Mouse (Mus musculus) testis, adult 2 months (tissue): ENCODE measurements around the gene Car3. TPM values are rescaled to one million over a fixed set of nuclear protein-coding genes. Genes with fewer than 3 reads are reported as not detected.

Experiments used
- H3K27ac ChIP-seq: fragments of 200-500 bp; 2 replicates; pipeline ENCODE4 v1.5.1; 2012; ENCODE audit warnings: low read depth, low read length; ENCODE audit not compliant: control insufficient read depth, insufficient read depth
- H3K27me3 ChIP-seq: fragments of 200-500 bp; 2 replicates; pipeline ENCODE4 v1.6.1; 2012; ENCODE audit warnings: mild to moderate bottlenecking, low read length, moderate library complexity; ENCODE audit not compliant: control insufficient read depth, insufficient read depth
- H3K36me3 ChIP-seq: fragments of 200-500 bp; 2 replicates; pipeline ENCODE4 v1.6.1; 2012; ENCODE audit warnings: mild to moderate bottlenecking, low read length; ENCODE audit not compliant: control insufficient read depth, insufficient read depth
- H3K4me1 ChIP-seq: fragments of 200-500 bp; 2 replicates; pipeline ENCODE4 v1.6.1; 2012; ENCODE audit warnings: low read length; ENCODE audit not compliant: control insufficient read depth, insufficient read depth
- H3K4me3 ChIP-seq: fragments of 200-500 bp; 2 replicates; pipeline ENCODE4 v1.5.1; 2012; ENCODE audit warnings: low read depth, mild to moderate bottlenecking, low read length, moderate library complexity, mixed read lengths; ENCODE audit not compliant: control insufficient read depth
- CTCF ChIP-seq: fragments of 200-500 bp; IDR thresholded peaks from 2 replicates; pipeline ENCODE4 v1.5.1; 2012; ENCODE audit warnings: low read depth, mild to moderate bottlenecking, inconsistent platforms, low read length, moderate library complexity; ENCODE audit not compliant: control insufficient read depth, insufficient read depth, insufficient replicate concordance
- POLR2A ChIP-seq: fragments of 200-500 bp; IDR thresholded peaks from 2 replicates; pipeline ENCODE4 v1.6.1; 2012; ENCODE audit warnings: low read depth, mild to moderate bottlenecking, inconsistent platforms, low read length, moderate library complexity; ENCODE audit not compliant: control insufficient read depth
- polyA plus RNA-seq: library from polyadenylated mRNA; depleted of rRNA; stranded (reverse); fragments of >200 nt; gene quantifications from 2 replicates; pipeline ENCODE4 v1.2.3, GENCODE M21; 2012

Gene Car3
- polyA plus RNA-seq, 1 experiment = 8.3 TPM

DNA sequence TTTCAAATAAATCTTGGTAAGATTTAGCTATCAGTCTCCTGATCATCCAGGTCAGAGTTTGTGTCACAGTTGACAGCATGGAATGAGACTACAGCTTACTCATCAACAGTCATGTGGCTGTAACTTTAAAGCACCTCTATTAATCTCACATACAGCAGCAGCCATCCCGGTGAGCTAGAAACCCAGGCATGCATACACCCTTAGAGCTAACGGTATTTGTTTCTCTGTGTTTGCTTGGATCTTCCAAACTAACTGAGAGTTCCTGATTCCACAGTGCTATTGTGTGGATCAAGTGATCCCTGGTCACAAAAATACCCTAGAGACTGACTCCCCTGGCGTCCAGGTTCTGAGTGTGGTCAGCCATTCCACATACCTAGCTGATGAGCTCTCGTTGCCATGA is 1.5 kb upstream of the Car3 start:
- Histone ChIP-seq H3K4me3 (no peak overlapping the region), H3K27me3 (no peaks in the 10 kb centered on the region), H3K27ac (no peak overlapping the region)

DNA sequence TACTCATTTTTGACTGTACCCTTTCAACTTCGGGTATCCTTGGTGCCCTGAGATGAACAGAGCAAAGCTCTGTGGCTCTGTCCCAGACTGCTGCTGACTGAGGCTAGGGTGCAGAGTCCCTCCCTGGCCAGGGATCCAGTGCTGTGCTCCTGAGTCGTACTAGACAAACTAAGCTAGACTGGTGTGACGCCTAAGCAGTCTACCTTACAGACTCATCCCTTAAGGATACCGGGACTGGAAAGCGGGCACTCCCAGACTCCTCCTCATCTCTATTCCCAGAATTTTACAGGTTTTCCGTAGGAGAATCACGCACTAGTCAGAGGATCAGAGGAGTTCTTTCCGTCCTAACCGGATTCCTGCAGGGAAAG is 674 bp upstream of the Car3 start:
- H3K36me3 ChIP-seq = no peaks in the 10 kb centered on the region
- no peak overlapping the region for H3K27ac ChIP-seq
- no peak for TF ChIP-seq POLR2A
- TF ChIP-seq CTCF = no peak
- H3K27me3 ChIP-seq = no peaks in the 10 kb centered on the region
- H3K4me3 ChIP-seq = no peak overlapping the region
- H3K4me1 ChIP-seq = no peaks in the 10 kb centered on the region; the same call in 1 of the 2 replicates

More for the DNA sequence above, 1.5 kb upstream of the Car3 start:
- TF ChIP-seq CTCF (no peak), POLR2A (no peak)
- no peaks in the 10 kb centered on the region for H3K36me3 ChIP-seq
- no peaks in the 10 kb centered on the region; the same call in 1 of the 2 replicates for H3K4me1 ChIP-seq

DNA sequence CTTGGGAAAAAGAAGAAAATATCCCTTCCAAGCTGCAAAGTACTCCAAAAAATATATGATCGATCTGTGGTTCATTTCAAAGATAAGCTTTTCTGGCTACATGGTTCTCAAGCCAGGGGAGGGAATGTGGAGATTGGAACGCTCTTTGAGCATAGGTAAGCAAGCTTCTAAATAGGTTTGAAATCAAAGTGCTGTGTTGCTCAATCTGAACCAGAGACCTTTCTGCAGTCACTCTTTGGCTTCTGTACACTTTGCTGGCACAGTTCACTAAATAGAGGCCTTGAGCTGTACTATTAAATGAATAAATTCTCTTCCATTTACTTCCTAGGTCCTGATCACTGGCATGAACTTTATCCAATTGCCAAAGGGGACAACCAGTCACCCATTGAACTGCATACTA is 610 bp downstream of the Car3 start:
- H3K4me3 ChIP-seq = no peak overlapping the region
- no peaks in the 10 kb centered on the region for H3K27me3 ChIP-seq
- H3K27ac ChIP-seq = no peak overlapping the region
- no peaks in the 10 kb centered on the region for H3K36me3 ChIP-seq
- H3K4me1 ChIP-seq = no peaks in the 10 kb centered on the region; the same call in 1 of the 2 replicates
- TF ChIP-seq CTCF = no peak
- no peak for TF ChIP-seq POLR2A

DNA sequence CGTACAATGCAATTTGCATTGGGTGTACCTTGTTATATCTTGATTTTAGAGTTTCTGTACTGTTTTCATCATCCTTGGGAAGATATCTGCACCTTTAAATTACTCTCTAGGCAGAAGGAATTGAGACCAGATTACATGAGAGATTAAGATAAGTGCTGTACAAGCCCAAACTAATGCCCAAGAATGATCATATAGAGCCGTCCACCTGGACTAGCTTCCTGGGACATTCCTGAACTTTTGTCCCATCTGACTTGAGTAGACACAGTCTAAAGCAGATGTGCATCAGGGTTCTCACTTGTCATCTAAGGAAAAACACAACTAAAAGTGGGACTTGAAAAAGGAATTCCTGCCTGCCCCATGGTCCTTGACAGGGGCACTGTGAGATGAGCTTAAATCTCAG is 2.6 kb downstream of the Car3 start:
- Histone ChIP-seq H3K4me3 (no peak overlapping the region), H3K36me3 (no peaks in the 10 kb centered on the region), H3K27ac (no peak overlapping the region), H3K27me3 (no peaks in the 10 kb centered on the region), H3K4me1 (no peaks in the 10 kb centered on the region; the same call in 1 of the 2 replicates)
- TF ChIP-seq CTCF (no peak), POLR2A (no peak)

DNA sequence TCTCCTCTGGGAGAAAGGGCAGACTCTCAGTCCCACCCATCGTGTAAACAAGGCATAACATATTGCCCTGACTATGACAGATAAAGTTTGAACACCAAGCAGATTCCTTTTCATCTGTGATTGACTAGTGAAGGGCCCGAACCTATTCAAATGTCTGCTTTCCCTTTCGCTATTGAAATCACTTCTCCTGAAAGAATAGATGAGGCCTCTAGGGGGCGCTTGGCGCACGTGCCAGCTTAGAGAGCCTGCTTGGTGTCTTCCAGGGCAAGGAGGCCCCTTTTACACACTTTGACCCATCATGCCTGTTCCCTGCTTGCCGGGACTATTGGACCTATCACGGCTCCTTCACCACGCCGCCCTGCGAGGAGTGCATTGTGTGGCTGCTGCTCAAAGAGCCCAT is 6.5 kb downstream of the Car3 start:
- no peaks in the 10 kb centered on the region for H3K36me3 ChIP-seq
- H3K27me3 ChIP-seq = no peaks in the 10 kb centered on the region
- no peaks in the 10 kb centered on the region for H3K4me1 ChIP-seq
- H3K4me3 ChIP-seq = no peak overlapping the region
- TF ChIP-seq CTCF = peak; percentile 76; the same call in 1 of the 2 replicates
- no peak for TF ChIP-seq POLR2A
- no peak overlapping the region for H3K27ac ChIP-seq

DNA sequence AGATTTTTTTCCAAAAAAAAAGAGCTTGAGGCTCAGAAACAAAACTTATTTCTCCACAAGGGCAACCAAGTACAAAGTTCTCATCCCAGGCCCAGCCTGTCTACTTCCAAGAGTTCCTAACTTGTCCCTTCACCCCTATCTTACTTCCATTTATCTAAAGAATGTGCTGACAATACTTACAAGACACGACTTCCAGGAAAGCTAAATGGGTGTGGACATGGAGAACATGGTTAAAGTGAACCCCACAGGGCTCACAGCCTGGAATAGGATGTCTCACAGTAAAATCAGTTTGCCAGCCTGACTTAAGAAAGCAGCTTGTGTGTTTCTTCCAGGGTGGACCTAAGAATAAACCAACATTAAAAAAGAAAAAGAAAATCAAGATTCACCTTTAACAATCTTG is 7.2 kb downstream of the Car3 start:
- H3K27me3 ChIP-seq = no peaks in the 10 kb centered on the region
- no peaks in the 10 kb centered on the region for H3K36me3 ChIP-seq
- no peak overlapping the region for H3K4me3 ChIP-seq
- H3K4me1 ChIP-seq = no peaks in the 10 kb centered on the region
- TF ChIP-seq CTCF (no peak), POLR2A (no peak)
- H3K27ac ChIP-seq = no peak overlapping the region

DNA sequence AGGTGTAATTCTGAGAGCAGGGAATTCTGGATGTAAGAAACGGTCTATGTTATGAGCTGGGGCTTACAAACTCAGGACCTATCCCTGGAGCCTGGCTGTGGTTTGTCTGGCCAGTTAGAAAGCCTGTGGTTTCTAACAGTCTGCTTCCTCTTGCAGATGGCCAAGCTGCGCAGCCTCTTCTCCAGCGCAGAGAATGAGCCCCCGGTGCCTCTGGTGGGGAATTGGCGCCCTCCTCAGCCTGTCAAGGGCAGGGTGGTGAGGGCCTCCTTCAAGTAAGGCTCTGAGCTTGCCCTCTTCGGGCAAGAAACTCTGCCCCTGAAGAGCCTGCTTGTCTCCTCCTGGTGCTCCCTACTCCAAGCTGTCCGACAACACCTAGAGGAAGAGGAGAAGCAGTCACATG is 8.1 kb downstream of the Car3 start:
- Histone ChIP-seq H3K36me3 (no peaks in the 10 kb centered on the region), H3K27ac (no peak overlapping the region), H3K4me1 (no peaks in the 10 kb centered on the region), H3K4me3 (no peak overlapping the region), H3K27me3 (no peaks in the 10 kb centered on the region)
- TF ChIP-seq CTCF (no peak), POLR2A (no peak)
